Mouse (Mus musculus): ENCODE results near the gene Ncaph. TPM values are rescaled to one million over a fixed set of nuclear protein-coding genes. Genes with fewer than 3 reads are reported as not detected.
"Not testable (repeated sequence)": the region's sequence is repeated elsewhere in the genome, so short reads cannot be mapped to it uniquely, and the experiment has no call there.

Gene Ncaph
- polyA plus RNA-seq, 1 experiment from 2014 or later, result 112 TPM

- H3K9ac ChIP-seq (replicated peaks), result no peak overlapping the region
- no peaks in the 10 kb centered on the region for H3K27me3 ChIP-seq
- no peak overlapping the region for H3K4me3 ChIP-seq (replicated peaks)
- no peaks in the 10 kb centered on the region for H3K9me3 ChIP-seq
- ATAC-seq (ENCODE audit: insufficient number of reproducible peaks, insufficient read depth, low FRiP score, low TSS enrichment, low read depth), result no peak
- no peak overlapping the region for H3K4me2 ChIP-seq
- peaks cover 26% of the 10 kb centered on the region for H3K36me3 ChIP-seq
- WGBS, result 93% methylated on average over 8 of the region's 8 CpGs
- peaks cover 42% of the 10 kb centered on the region for H3K4me1 ChIP-seq (replicated peaks)
- no peak overlapping the region for H3K27ac ChIP-seq
Observed at GRCm38 (mm10) chr2:127139094-127139493, 5.3 kb upstream of the Ncaph start.

DNA sequence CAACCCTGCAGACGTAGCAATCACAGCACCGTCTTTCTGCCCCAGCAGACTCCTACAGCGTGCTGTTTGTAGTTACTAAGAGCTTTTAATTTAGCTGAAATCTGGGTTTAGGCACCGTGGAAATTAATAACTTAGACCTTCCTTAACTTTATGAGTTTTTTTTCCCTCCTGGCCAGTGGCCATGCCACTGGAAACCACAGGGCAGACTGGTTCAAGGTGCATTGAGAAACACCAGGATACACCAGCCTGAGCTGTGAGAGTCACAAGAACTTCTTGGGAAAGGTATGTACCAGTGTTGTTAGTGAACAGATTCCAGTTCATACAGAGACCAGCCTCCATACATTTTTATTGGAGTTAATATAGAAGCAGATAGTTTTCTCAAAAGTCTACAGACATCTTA lies 4.7 kb upstream of the Ncaph start:
- no peak for ATAC-seq (ENCODE audit: insufficient number of reproducible peaks, insufficient read depth, low FRiP score, low TSS enrichment, low read depth)
- Histone ChIP-seq H3K4me2 (no peak overlapping the region), H3K4me3 (replicated peaks) (no peak overlapping the region), H3K36me3 (peaks cover 26% of the 10 kb centered on the region), H3K9ac (replicated peaks) (no peak overlapping the region), H3K4me1 (replicated peaks) (peaks cover 38% of the 10 kb centered on the region), H3K27ac (no peak overlapping the region), H3K27me3 (no peaks in the 10 kb centered on the region), H3K9me3 (no peaks in the 10 kb centered on the region)
- 76% methylated on average over 4 of the region's 4 CpGs for WGBS

GRCm38 (mm10) chr2:127137838-127138420 lies 4.2 kb upstream of the Ncaph start:
- whole genome bisulfite sequencing, result 76% methylated on average over 10 of the region's 10 CpGs
- no peaks in the 10 kb centered on the region for H3K9me3 ChIP-seq
- H3K36me3 ChIP-seq, result peaks cover 26% of the 10 kb centered on the region
- H3K4me2 ChIP-seq, result no peak overlapping the region
- H3K9ac ChIP-seq (replicated peaks), result no peak overlapping the region
- ATAC-seq (ENCODE audit: insufficient number of reproducible peaks, insufficient read depth, low FRiP score, low TSS enrichment, low read depth), result no peak
- H3K4me3 ChIP-seq (replicated peaks), result no peak overlapping the region
- H3K27me3 ChIP-seq, result no peaks in the 10 kb centered on the region
- peaks cover 38% of the 10 kb centered on the region for H3K4me1 ChIP-seq (replicated peaks)
- peak overlapping the region; percentile 45; the same call in 1 of the 2 replicates for H3K27ac ChIP-seq

DNA sequence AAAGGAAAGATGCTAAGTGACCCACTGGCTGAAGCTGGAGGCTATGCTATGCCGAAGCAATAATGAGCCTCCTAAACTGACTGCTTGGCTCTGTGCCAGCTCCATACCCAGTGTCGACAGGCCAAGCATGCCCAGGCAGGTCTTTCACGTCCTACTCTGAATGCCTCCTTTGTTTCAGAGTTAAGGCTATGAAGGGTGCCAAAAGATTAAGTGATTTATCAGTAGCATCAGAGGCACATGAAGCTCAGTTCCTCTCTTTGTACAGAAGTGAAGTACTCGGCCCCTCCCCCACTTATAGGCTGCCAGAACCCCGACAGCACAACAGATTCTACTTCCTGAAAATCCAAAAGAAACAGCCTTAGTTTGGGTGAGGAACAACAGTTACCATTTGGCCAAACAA lies 3.2 kb upstream of the Ncaph start:
- H3K36me3 ChIP-seq, result peaks cover 26% of the 10 kb centered on the region
- H3K4me2 ChIP-seq, result peak overlapping the region; percentile 13; the same call in 1 of the 2 replicates
- H3K27ac ChIP-seq, result peak overlapping the region; percentile 84
- WGBS, result 19% methylated on average over 5 of the region's 5 CpGs
- no peaks in the 10 kb centered on the region for H3K9me3 ChIP-seq
- no peak overlapping the region for H3K9ac ChIP-seq (replicated peaks)
- peak; percentile 41; the same call in 1 of the 2 replicates for ATAC-seq (ENCODE audit: insufficient number of reproducible peaks, insufficient read depth, low FRiP score, low TSS enrichment, low read depth)
- no peak overlapping the region for H3K4me3 ChIP-seq (replicated peaks)
- H3K27me3 ChIP-seq, result no peaks in the 10 kb centered on the region
- peaks cover 38% of the 10 kb centered on the region for H3K4me1 ChIP-seq (replicated peaks)

DNA sequence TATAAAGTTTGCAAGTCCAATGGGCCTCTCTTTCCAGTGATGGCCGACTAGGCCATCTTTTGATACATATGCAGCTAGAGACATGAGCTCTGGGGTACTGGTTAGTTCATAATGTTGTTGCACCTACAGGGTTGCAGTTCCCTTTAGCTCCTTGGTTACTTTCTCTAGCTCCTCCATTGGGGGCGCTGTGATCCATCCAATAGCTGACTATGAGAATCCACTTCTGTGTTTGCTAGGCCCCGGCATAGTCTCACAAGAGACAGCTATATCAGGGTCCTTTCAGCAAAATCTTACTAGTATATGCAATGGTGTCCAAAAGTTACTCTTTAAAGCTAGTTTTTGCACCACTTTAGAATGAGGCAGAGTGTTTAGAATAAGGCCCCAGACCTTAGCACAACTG lies 1.5 kb upstream of the Ncaph start:
- H3K4me3 ChIP-seq (replicated peaks); H3K4me2 ChIP-seq; H3K27ac ChIP-seq; H3K9ac ChIP-seq (replicated peaks); ATAC-seq (ENCODE audit: insufficient number of reproducible peaks, insufficient read depth, low FRiP score, low TSS enrichment, low read depth); H3K9me3 ChIP-seq; H3K27me3 ChIP-seq: not testable (repeated sequence)
- H3K36me3 ChIP-seq, result peaks cover 11% of the 10 kb centered on the region
- H3K4me1 ChIP-seq (replicated peaks), result peaks cover 42% of the 10 kb centered on the region
- WGBS, result 50% methylated on average over 3 of the region's 3 CpGs

- no peak overlapping the region for H3K27ac ChIP-seq
- H3K36me3 ChIP-seq, result peaks cover 17% of the 10 kb centered on the region
- ATAC-seq (ENCODE audit: insufficient number of reproducible peaks, insufficient read depth, low FRiP score, low TSS enrichment, low read depth), result no peak
- H3K9ac ChIP-seq (replicated peaks), result no peak overlapping the region
- no peaks in the 10 kb centered on the region for H3K9me3 ChIP-seq
- no peaks in the 10 kb centered on the region for H3K27me3 ChIP-seq
- peaks cover 20% of the 10 kb centered on the region for H3K4me1 ChIP-seq (replicated peaks)
- 0 out of 2 replicates have a peak overlapping the region, but pooled peaks have one; percentile 80 for H3K4me3 ChIP-seq (replicated peaks)
- WGBS, result 77% methylated on average over 8 of the region's 8 CpGs
- H3K4me2 ChIP-seq, result peak overlapping the region; percentile 10; the same call in 1 of the 2 replicates
Observed at GRCm38 (mm10) chr2:127131353-127131752, 2.4 kb downstream of the Ncaph start.

- no peak for ATAC-seq (ENCODE audit: insufficient number of reproducible peaks, insufficient read depth, low FRiP score, low TSS enrichment, low read depth)
- WGBS, result 92% methylated on average over 5 of the region's 5 CpGs
Observed at GRCm38 (mm10) chr2:127128926-127129325, 4.8 kb downstream of the Ncaph start.

DNA sequence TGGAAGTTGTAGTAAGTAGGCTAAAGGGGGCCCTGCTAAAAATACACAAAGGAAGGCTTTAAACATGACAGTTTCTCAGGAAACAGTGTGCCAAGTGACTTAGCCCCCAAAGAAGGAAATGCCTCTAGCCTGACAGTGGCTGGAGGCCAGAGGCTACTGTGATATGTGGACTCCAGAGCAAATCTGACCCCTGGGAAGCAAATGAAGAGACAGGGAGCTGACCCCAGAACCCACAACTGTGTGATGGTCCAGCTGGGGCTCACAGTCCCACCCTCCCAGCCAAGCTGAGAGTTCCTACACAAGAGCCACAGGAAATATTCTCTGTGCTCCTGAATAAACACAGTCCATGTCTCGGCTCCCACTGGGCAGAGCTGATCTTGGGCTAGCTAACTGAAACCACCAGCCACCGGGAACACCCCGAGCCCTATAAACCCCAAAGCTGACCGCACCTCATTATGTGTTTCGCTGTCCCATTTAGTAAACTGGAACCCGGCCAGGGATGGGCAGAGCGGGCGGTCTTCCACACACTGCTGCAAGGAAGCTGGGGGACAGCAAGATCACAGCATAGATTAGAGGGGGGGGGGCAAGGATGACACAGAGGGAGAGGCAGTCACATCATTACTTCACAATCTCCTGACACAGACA lies 12.0 kb downstream of the Ncaph start:
- Histone ChIP-seq H3K27ac (no peak overlapping the region), H3K4me3 (replicated peaks) (no peak overlapping the region), H3K4me2 (no peak overlapping the region), H3K36me3 (peaks cover 90% of the 10 kb centered on the region), H3K9ac (replicated peaks) (no peak overlapping the region), H3K4me1 (replicated peaks) (no peaks in the 10 kb centered on the region), H3K9me3 (no peaks in the 10 kb centered on the region), H3K27me3 (no peaks in the 10 kb centered on the region)
- no peak for ATAC-seq (ENCODE audit: insufficient number of reproducible peaks, insufficient read depth, low FRiP score, low TSS enrichment, low read depth)
- 92% methylated on average over 8 of the region's 8 CpGs for WGBS

More at GRCm38 (mm10) chr2:127128926-127129325, 4.8 kb downstream of the Ncaph start:
- Histone ChIP-seq H3K27ac (no peak overlapping the region), H3K36me3 (peaks cover 41% of the 10 kb centered on the region), H3K27me3 (no peaks in the 10 kb centered on the region), H3K9me3 (no peaks in the 10 kb centered on the region), H3K4me2 (no peak overlapping the region), H3K4me1 (replicated peaks) (peaks cover 19% of the 10 kb centered on the region), H3K4me3 (replicated peaks) (no peak overlapping the region), H3K9ac (replicated peaks) (0 out of 2 replicates have a peak overlapping the region, but pooled peaks have one; percentile 9)

DNA sequence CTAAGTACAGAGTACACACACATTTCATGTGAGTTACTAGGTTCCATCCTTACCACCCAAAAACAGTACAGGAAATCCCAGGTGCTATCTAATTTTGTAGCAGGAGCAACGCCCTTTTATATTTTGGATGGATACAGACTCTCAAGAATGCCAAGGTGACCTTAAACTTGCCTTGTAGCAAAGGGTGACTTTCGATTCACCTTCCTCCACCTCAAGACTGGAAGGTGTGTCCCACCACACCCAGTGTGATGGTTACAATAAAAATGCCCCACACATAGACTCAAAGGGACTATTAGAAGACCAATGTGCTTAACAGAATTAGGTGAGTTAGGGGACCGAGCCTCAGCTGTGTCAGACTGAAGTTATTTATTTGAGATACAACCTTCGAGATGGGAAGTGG lies 24.8 kb downstream of the Ncaph start:
- Histone ChIP-seq H3K27ac (no peak overlapping the region), H3K4me1 (replicated peaks) (no peaks in the 10 kb centered on the region), H3K9me3 (no peaks in the 10 kb centered on the region), H3K27me3 (no peaks in the 10 kb centered on the region), H3K4me3 (replicated peaks) (no peak overlapping the region), H3K36me3 (peaks cover 99% of the 10 kb centered on the region), H3K4me2 (no peak overlapping the region), H3K9ac (replicated peaks) (no peak overlapping the region)
- 93% methylated on average over 4 of the region's 4 CpGs for WGBS
- ATAC-seq (ENCODE audit: insufficient number of reproducible peaks, insufficient read depth, low FRiP score, low TSS enrichment, low read depth), result no peak

DNA sequence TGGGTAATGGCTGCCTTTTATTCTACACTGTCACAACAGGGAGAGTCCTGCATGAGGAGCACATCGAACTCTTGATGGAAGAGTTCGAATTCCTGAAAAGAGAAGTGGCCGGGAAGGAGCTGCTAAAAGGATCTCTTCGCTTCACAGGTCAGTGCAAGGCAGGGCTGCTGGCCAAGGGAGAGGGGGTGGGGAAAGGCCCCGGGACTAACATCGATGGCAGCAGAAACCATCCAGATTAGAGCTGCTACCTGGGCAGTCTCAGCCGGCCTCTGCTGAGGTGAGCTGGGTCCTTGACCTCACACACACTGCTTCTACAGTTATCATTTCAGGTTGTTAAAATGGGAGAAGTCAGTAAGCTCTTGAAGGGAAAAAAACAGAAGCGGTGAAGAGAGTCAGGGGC lies 41.8 kb downstream of the Ncaph start:
- WGBS, result 73% methylated on average over 8 of the region's 8 CpGs
- H3K4me1 ChIP-seq (replicated peaks), result no peaks in the 10 kb centered on the region
- H3K4me3 ChIP-seq (replicated peaks), result no peak overlapping the region
- peaks cover 4% of the 10 kb centered on the region; the same call in 1 of the 2 replicates for H3K36me3 ChIP-seq
- ATAC-seq (ENCODE audit: insufficient number of reproducible peaks, insufficient read depth, low FRiP score, low TSS enrichment, low read depth), result no peak
- H3K27me3 ChIP-seq, result no peaks in the 10 kb centered on the region
- H3K4me2 ChIP-seq, result no peak overlapping the region
- no peaks in the 10 kb centered on the region for H3K9me3 ChIP-seq
- no peak overlapping the region for H3K27ac ChIP-seq
- H3K9ac ChIP-seq (replicated peaks), result no peak overlapping the region

GRCm38 (mm10) chr2:127090151-127090550 lies 43.6 kb downstream of the Ncaph start:
- H3K36me3 ChIP-seq; H3K4me3 ChIP-seq (replicated peaks); H3K9ac ChIP-seq (replicated peaks); H3K4me1 ChIP-seq (replicated peaks); H3K27ac ChIP-seq; H3K27me3 ChIP-seq; H3K4me2 ChIP-seq; ATAC-seq (ENCODE audit: insufficient number of reproducible peaks, insufficient read depth, low FRiP score, low TSS enrichment, low read depth); H3K9me3 ChIP-seq: not testable (repeated sequence)

DNA sequence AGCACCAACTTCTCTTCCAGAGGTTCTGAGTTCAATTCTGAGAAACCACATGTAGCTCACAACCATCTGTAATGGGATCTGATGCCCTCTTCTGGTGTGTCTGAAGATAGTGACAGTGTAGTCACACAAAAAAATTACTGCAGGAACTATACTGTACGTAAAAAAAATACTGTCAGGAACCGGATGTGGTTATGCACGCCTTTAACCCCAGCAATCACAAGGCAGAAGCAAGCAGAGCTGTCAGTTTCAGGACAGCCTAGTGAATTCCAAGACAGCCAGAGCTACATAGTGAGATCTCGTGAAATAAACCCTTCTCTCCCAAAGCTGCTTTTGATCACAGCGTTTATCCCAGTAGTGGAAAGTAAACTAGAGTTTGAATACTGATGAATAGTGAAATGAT lies 47.5 kb downstream of the Ncaph start:
- WGBS, result 93% methylated on average over 5 of the region's 5 CpGs
- no peak for ATAC-seq (ENCODE audit: insufficient number of reproducible peaks, insufficient read depth, low FRiP score, low TSS enrichment, low read depth)
- Histone ChIP-seq H3K36me3 (peaks cover 7% of the 10 kb centered on the region), H3K9ac (replicated peaks) (no peak overlapping the region), H3K9me3 (no peaks in the 10 kb centered on the region), H3K27me3 (no peaks in the 10 kb centered on the region), H3K27ac (no peak overlapping the region), H3K4me3 (replicated peaks) (no peak overlapping the region), H3K4me1 (replicated peaks) (no peaks in the 10 kb centered on the region), H3K4me2 (no peak overlapping the region)

All from limb, embryonic 12.5 days (tissue).